Mouse (Mus musculus): ENCODE measurements around the gene Gm5460. TPM values are rescaled to one million over a fixed set of nuclear protein-coding genes. Genes with fewer than 3 reads are reported as not detected.
A peak's percentile ranks its signal among the peaks of the same experiment; 100 is the strongest.

Gene Gm5460
- polyA plus RNA-seq, 1 experiment from 2014 or later, result not detected

DNA sequence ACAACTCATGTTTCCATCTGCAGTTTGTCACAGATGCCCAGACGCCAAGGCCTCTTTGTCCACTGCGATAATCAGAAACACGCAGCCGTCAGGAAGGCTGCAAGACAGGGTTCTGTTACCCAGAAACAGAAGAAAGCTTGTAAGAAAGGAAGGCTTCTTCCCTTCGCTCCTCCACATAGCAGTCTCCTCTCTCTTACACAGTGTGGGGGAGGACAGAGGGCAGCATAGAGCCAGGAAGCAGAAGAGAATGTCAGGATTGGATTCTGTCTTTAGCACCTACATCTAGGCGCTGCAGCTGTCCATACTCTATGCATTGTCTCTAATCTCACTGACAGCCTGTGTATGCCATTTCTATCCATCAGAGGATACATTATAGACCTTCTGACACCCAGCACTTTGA lies 19.1 kb upstream of the Gm5460 start:
- no peak overlapping the region for H3K4me3 ChIP-seq (ENCODE audit: low read depth, low read length)
- H3K4me1 ChIP-seq (replicated peaks; ENCODE audit: control insufficient read depth, insufficient read depth, low read length), result no peaks in the 10 kb centered on the region
- ATAC-seq (replicated peaks; ENCODE audit: low FRiP score) (no peak), DNase-seq (ENCODE audit: low spot score) (peak; percentile 28)
- H3K9ac ChIP-seq (ENCODE audit: low read depth, low read length), result no peak overlapping the region
- no peak overlapping the region for H3K4me2 ChIP-seq
- 56% methylated on average over 6 of the region's 6 CpGs for WGBS
- H3K27me3 ChIP-seq (replicated peaks; ENCODE audit: control insufficient read depth, insufficient read depth, low read length), result no peaks in the 10 kb centered on the region
- no peaks in the 10 kb centered on the region for H3K9me3 ChIP-seq (ENCODE audit: control insufficient read depth, low read length)
- H3K27ac ChIP-seq (ENCODE audit: low read depth, low read length), result no peak overlapping the region
- no peaks in the 10 kb centered on the region for H3K36me3 ChIP-seq (ENCODE audit: control insufficient read depth, insufficient read depth, low read length)

DNA sequence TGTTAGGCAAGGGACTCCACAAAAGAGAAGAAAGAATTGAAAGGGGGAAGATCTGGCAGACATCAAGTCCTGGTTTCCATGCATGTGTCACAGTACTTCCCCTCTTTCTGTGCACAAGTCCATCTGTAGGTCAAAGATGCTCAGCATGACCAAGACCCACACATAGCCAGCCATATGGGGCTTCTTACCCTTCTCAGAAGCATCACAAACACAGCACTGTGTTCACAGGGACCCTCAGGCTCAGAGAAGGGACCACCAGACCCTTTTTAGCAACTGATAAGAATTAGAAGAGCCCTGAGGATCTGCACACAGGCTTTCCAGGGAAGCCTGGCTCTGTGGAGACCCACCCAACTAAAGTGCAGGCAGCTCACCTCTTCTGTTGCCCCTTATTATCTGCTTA lies 16.5 kb upstream of the Gm5460 start:
- Histone ChIP-seq H3K27me3 (replicated peaks; ENCODE audit: control insufficient read depth, insufficient read depth, low read length) (no peaks in the 10 kb centered on the region), H3K4me2 (no peak overlapping the region), H3K36me3 (ENCODE audit: control insufficient read depth, insufficient read depth, low read length) (no peaks in the 10 kb centered on the region), H3K4me1 (replicated peaks; ENCODE audit: control insufficient read depth, insufficient read depth, low read length) (no peaks in the 10 kb centered on the region), H3K9me3 (ENCODE audit: control insufficient read depth, low read length) (no peaks in the 10 kb centered on the region), H3K27ac (ENCODE audit: low read depth, low read length) (no peak overlapping the region), H3K9ac (ENCODE audit: low read depth, low read length) (no peak overlapping the region), H3K4me3 (ENCODE audit: low read depth, low read length) (no peak overlapping the region)
- ATAC-seq (replicated peaks; ENCODE audit: low FRiP score), result no peak
- peak; percentile 14 for DNase-seq (ENCODE audit: low spot score)

DNA sequence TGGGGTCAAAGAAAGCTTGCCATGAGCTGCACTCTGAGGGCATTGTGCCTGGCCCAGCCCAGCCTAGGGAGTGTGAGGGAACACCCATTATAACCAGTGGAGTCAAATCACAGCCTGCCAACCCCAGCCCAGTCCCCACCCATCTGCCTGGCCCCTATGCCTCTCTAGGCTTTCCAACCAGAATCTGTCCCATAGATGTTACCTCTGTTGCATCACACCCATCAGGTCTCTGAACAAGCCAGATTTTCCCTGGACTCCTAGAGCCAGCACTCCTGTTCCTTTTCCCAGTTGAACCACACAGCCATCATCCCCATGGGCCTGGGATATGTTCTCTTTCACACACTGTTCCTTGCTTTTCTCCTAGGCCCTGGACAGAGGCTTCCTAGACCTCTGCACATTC lies 15.1 kb upstream of the Gm5460 start:
- Histone ChIP-seq H3K4me1 (replicated peaks; ENCODE audit: control insufficient read depth, insufficient read depth, low read length) (no peaks in the 10 kb centered on the region), H3K27ac (ENCODE audit: low read depth, low read length) (no peak overlapping the region), H3K36me3 (ENCODE audit: control insufficient read depth, insufficient read depth, low read length) (no peaks in the 10 kb centered on the region), H3K9me3 (ENCODE audit: control insufficient read depth, low read length) (no peaks in the 10 kb centered on the region), H3K4me3 (ENCODE audit: low read depth, low read length) (no peak overlapping the region), H3K9ac (ENCODE audit: low read depth, low read length) (no peak overlapping the region), H3K4me2 (no peak overlapping the region), H3K27me3 (replicated peaks; ENCODE audit: control insufficient read depth, insufficient read depth, low read length) (no peaks in the 10 kb centered on the region)
- ATAC-seq (replicated peaks; ENCODE audit: low FRiP score) (no peak), DNase-seq (ENCODE audit: low spot score) (peak; percentile 7)

DNA sequence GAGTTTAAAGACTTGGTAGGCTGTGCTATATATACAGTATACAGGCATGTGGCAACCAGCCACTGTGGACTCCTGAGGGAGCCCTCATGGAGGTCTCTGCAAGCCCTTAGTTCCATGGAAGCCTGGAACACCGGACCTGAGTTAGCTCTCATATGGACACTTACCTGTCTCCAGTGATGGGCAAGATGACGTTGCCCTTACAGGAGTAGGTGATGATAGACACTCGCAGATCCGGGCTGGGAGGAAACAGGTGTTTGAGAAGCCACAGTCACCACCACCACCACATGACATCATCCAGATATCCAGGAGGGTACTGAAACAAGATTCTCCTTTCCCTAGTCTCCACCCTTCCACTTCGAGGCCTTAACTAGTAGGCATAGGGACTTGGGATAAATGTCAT lies 14.2 kb upstream of the Gm5460 start:
- Histone ChIP-seq H3K4me2 (no peak overlapping the region), H3K36me3 (ENCODE audit: control insufficient read depth, insufficient read depth, low read length) (no peaks in the 10 kb centered on the region), H3K9ac (ENCODE audit: low read depth, low read length) (no peak overlapping the region), H3K27me3 (replicated peaks; ENCODE audit: control insufficient read depth, insufficient read depth, low read length) (no peaks in the 10 kb centered on the region), H3K4me1 (replicated peaks; ENCODE audit: control insufficient read depth, insufficient read depth, low read length) (no peaks in the 10 kb centered on the region), H3K27ac (ENCODE audit: low read depth, low read length) (no peak overlapping the region), H3K4me3 (ENCODE audit: low read depth, low read length) (no peak overlapping the region), H3K9me3 (ENCODE audit: control insufficient read depth, low read length) (no peaks in the 10 kb centered on the region)
- peak; percentile 14 for DNase-seq (ENCODE audit: low spot score)
- no peak for ATAC-seq (replicated peaks; ENCODE audit: low FRiP score)
- 75% methylated on average over 5 of the region's 5 CpGs for WGBS

DNA sequence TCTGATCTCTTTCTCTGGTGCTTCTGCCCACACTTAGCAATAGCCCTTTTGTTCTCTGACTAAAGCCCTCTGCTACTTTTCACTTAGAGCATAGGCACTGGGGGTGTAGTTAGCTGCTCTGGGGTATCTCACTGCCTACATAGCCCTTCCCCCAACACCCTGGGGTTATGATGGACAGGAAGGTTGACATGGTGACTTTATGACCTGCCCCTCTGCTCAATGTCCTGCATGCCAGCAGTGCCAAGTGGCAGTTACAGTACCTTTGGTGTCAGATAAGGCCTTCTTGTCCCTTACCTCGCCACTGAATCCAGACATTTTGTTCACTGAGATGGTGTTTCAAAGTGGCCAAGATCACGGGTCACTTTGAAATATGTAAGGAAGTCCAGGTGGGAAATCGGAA lies 1.5 kb upstream of the Gm5460 start, which contains the start of gene Gm30083:
TSS of gene Gm30083 (minus strand) at position 120 of the 400 bp plus-strand sequence.
- 66% methylated on average over 3 of the region's 3 CpGs for WGBS
- ATAC-seq (replicated peaks; ENCODE audit: low FRiP score) (no peak), DNase-seq (ENCODE audit: low spot score) (peak; percentile 10)
- no peaks in the 10 kb centered on the region for H3K4me1 ChIP-seq (replicated peaks; ENCODE audit: control insufficient read depth, insufficient read depth, low read length)
- H3K27me3 ChIP-seq (replicated peaks; ENCODE audit: control insufficient read depth, insufficient read depth, low read length), result no peaks in the 10 kb centered on the region
- H3K9me3 ChIP-seq (ENCODE audit: control insufficient read depth, low read length), result no peaks in the 10 kb centered on the region
- no peak within 1 kb of the TSS for H3K4me3 ChIP-seq (ENCODE audit: low read depth, low read length)
- no peaks in the 10 kb centered on the region for H3K36me3 ChIP-seq (ENCODE audit: control insufficient read depth, insufficient read depth, low read length)
- no peak within 1 kb of the TSS for H3K4me2 ChIP-seq
- H3K27ac ChIP-seq (ENCODE audit: low read depth, low read length), result no peak within 1 kb of the TSS
- H3K9ac ChIP-seq (ENCODE audit: low read depth, low read length), result no peak within 1 kb of the TSS

DNA sequence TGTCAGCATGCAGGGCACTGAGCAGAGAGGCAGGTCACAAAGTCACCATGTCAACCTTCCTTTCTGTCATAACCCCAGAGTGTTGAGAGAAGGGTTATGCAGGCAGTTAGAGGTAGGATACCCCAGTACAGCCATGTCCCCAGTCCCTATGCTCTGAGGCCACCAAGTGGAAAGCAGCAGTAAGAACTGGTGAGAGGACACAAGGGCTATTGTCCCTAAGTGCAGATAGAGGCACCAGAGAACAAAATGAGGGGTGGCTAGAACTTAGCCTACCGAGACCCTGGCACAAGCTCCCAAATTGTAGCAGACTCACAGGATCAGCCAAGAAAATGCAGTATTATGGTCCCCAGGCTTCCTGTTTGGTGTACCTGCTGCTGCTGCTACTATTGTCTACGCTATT lies 380 bp downstream of the Gm5460 start:
- Histone ChIP-seq H3K27ac (ENCODE audit: low read depth, low read length) (no peak overlapping the region), H3K4me3 (ENCODE audit: low read depth, low read length) (no peak overlapping the region), H3K4me1 (replicated peaks; ENCODE audit: control insufficient read depth, insufficient read depth, low read length) (no peaks in the 10 kb centered on the region), H3K9me3 (ENCODE audit: control insufficient read depth, low read length) (no peaks in the 10 kb centered on the region), H3K36me3 (ENCODE audit: control insufficient read depth, insufficient read depth, low read length) (no peaks in the 10 kb centered on the region), H3K4me2 (no peak overlapping the region), H3K9ac (ENCODE audit: low read depth, low read length) (no peak overlapping the region), H3K27me3 (replicated peaks; ENCODE audit: control insufficient read depth, insufficient read depth, low read length) (no peaks in the 10 kb centered on the region)
- DNase-seq (ENCODE audit: low spot score), result peak; percentile 22
- 76% methylated on average over 2 of the region's 2 CpGs for WGBS
- no peak for ATAC-seq (replicated peaks; ENCODE audit: low FRiP score)

DNA sequence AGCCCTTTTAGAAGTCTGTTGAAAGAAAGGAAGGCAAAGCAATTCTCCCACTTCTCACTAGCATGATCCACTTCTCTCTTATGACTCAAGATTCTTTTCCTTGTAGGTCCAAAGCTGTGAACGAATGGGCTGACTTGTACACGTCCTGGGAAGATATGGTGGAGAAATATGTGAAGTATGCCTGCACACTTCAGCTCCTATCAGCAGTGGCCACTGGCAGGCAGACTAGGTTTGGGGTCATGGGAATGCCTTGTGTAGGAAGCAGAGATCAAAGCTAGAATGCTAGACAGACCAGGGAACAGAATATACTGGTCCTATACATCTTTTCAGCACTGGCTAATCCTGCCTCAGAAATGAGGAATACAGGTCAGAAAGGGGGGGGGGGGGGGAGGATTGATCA lies 10.2 kb downstream of the Gm5460 start:
- H3K4me1 ChIP-seq (replicated peaks; ENCODE audit: control insufficient read depth, insufficient read depth, low read length), result no peaks in the 10 kb centered on the region
- H3K27ac ChIP-seq (ENCODE audit: low read depth, low read length), result no peak overlapping the region
- H3K27me3 ChIP-seq (replicated peaks; ENCODE audit: control insufficient read depth, insufficient read depth, low read length), result no peaks in the 10 kb centered on the region
- no peak for ATAC-seq (replicated peaks; ENCODE audit: low FRiP score)
- H3K36me3 ChIP-seq (ENCODE audit: control insufficient read depth, insufficient read depth, low read length), result no peaks in the 10 kb centered on the region
- no peak overlapping the region for H3K4me3 ChIP-seq (ENCODE audit: low read depth, low read length)
- no peaks in the 10 kb centered on the region; the same call in 1 of the 2 replicates for H3K9me3 ChIP-seq (ENCODE audit: control insufficient read depth, low read length)
- peak; percentile 17 for DNase-seq (ENCODE audit: low spot score)
- WGBS, result 48% methylated on average over 2 of the region's 2 CpGs
- H3K4me2 ChIP-seq, result no peak overlapping the region
- no peak overlapping the region for H3K9ac ChIP-seq (ENCODE audit: low read depth, low read length)

DNA sequence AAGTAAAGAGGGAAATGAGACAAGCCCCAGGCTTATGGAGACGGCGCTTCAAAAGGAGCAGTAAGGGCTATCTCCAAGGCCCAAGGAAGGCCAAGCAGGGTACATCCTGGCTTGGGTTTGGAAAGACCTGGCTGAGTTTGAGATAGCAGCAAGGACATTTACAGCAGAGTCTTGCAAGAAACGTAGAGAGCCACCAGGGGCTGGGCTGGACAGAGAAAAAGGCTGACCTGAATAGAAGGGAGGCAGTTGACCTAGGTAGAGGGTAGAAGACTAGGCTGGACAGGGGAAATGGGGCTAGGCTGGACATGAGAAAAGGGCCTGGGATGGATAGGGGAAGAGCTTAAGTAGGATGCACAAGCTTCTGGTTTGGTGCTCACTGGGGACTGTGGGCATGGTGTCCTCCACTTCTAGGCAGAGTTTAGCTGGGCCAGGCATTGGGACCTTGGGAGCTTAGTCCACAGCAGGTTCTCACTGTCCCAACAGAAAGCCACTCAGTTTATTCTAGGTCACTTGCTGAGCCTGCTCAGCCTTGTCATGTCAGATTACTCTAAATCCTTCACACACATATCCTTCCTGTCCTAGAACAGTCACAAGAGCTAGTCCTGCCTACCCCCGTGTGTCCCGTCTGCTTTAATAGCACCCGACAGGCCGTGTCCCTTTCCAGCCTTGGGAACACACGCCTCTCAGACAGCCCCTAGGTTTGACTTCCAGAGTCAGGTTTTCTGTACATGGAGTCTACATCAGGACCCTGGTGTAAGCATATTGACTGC lies 17.5 kb downstream of the Gm5460 start:
- no peak overlapping the region for H3K4me2 ChIP-seq
- H3K27me3 ChIP-seq (replicated peaks; ENCODE audit: control insufficient read depth, insufficient read depth, low read length), result no peaks in the 10 kb centered on the region
- no peaks in the 10 kb centered on the region for H3K4me1 ChIP-seq (replicated peaks; ENCODE audit: control insufficient read depth, insufficient read depth, low read length)
- H3K4me3 ChIP-seq (ENCODE audit: low read depth, low read length), result no peak overlapping the region
- no peaks in the 10 kb centered on the region for H3K9me3 ChIP-seq (ENCODE audit: control insufficient read depth, low read length)
- ATAC-seq (replicated peaks; ENCODE audit: low FRiP score) (no peak), DNase-seq (ENCODE audit: low spot score) (no peak)
- H3K27ac ChIP-seq (ENCODE audit: low read depth, low read length), result no peak overlapping the region
- WGBS, result 88% methylated on average over 8 of the region's 8 CpGs
- no peak overlapping the region for H3K9ac ChIP-seq (ENCODE audit: low read depth, low read length)
- H3K36me3 ChIP-seq (ENCODE audit: control insufficient read depth, insufficient read depth, low read length), result no peaks in the 10 kb centered on the region

DNA sequence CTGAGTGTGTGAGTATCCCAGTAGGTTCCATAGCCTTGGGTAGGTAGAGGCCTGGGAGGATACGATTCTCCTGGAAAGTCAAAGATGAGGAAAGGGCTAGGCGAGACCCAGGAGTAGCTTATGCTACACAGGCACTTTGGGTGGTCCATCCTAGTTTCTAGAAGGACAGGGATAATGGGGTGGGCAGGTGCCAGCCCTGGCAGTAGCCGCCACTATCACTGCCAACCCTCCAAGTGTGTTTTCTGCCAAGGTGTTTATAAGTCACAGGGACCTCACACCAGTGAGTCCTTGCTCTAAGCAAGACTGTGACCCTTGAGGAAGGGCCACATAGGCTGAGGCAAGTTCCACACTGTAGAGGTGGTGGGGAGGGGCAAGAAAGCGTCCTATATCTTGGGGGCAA lies 24.7 kb downstream of the Gm5460 start:
- no peak overlapping the region for H3K9ac ChIP-seq (ENCODE audit: low read depth, low read length)
- DNase-seq (ENCODE audit: low spot score), result no peak
- WGBS, result 74% methylated on average over 4 of the region's 4 CpGs
- ATAC-seq (replicated peaks; ENCODE audit: low FRiP score), result no peak
- H3K9me3 ChIP-seq (ENCODE audit: control insufficient read depth, low read length), result no peaks in the 10 kb centered on the region
- H3K36me3 ChIP-seq (ENCODE audit: control insufficient read depth, insufficient read depth, low read length), result no peaks in the 10 kb centered on the region
- no peak overlapping the region for H3K4me2 ChIP-seq
- H3K4me1 ChIP-seq (replicated peaks; ENCODE audit: control insufficient read depth, insufficient read depth, low read length), result no peaks in the 10 kb centered on the region
- no peak overlapping the region for H3K4me3 ChIP-seq (ENCODE audit: low read depth, low read length)
- H3K27me3 ChIP-seq (replicated peaks; ENCODE audit: control insufficient read depth, insufficient read depth, low read length), result no peaks in the 10 kb centered on the region
- no peak overlapping the region for H3K27ac ChIP-seq (ENCODE audit: low read depth, low read length)

All from liver, embryonic 11.5 days (tissue).